ENCODE assay signal across 9 mouse cellular contexts in genomic region chr15:83089429-83089605, GRCm38 (mm10). TPM values are rescaled to one million over a fixed set of nuclear protein-coding genes. Genes with fewer than 3 reads are reported as not detected.
DNase-seq lines count a peak whose midpoint lies in the region; ATAC-seq and TF ChIP-seq lines count a peak whose summit lies in the region.
"Had no signal": no experiment of that assay in that cellular context is flagged by ENCODE, and none has a peak within 500 bp of the region (broad histone marks: within the 10 kb centered on the region; RNA-seq: fewer than 3 reads in every experiment).

Gene Serhl (plus strand): TSS chr15:83089506.

- no peak within 1 kb of the TSS for H3K4me3 ChIP-seq in intestine, embryonic 15.5 days (replicated peaks)
- H3K4me3 ChIP-seq in myocyte = no peak within 1 kb of the TSS
- H3K4me3 ChIP-seq: megakaryocyte, embryonic 14.5 days had no signal

- 28% methylated on average over 7 of the region's 7 CpGs for WGBS in intestine, embryonic 15.5 days

- H3ac ChIP-seq in myocyte (ENCODE audit: control insufficient read depth, insufficient read length) = no peak within 1 kb of the TSS

- H3K4me1 ChIP-seq in intestine, embryonic 15.5 days (replicated peaks) = peaks cover 4% of the 10 kb centered on the region

- no peak for ATAC-seq in intestine, embryonic 15.5 days

- H3K79me2 ChIP-seq in myocyte (ENCODE audit: control insufficient read depth, insufficient read depth) = no peaks in the 10 kb centered on the region

- no peaks in the 10 kb centered on the region; the same call in 1 of the 2 replicates for H3K27me3 ChIP-seq in intestine, embryonic 15.5 days (replicated peaks)
- peaks cover 18% of the 10 kb centered on the region for H3K27me3 ChIP-seq in myocyte (ENCODE audit: control insufficient read depth, insufficient read depth, insufficient read length)

- DNase-seq in embryo, embryonic 11 days = peak; percentile 14
- DNase-seq in embryo, embryonic 10 days (ENCODE audit: low spot score) = no peak
- no peak for DNase-seq in adrenal gland, postnatal 14 days
- DNase-seq in gastrocnemius, postnatal 25 days = no peak
- no peak for DNase-seq in urinary bladder, postnatal 10 days (ENCODE audit: low spot score)
- DNase-seq in left cerebral cortex, postnatal 14 days (ENCODE audit: low spot score in 2 of 2) = no peak

- peak within 1 kb of the TSS; percentile 4 for H3K4me2 ChIP-seq in intestine, embryonic 15.5 days (replicated peaks)
- H3K4me2 ChIP-seq in myocyte (ENCODE audit: low read depth) = no peak within 1 kb of the TSS

- intact Hi-C loops in left cerebral cortex, postnatal 14 days (cut with DNase I) = no loop called here

- H3K9ac ChIP-seq in intestine, embryonic 15.5 days = no peak within 1 kb of the TSS

- H3K36me3 ChIP-seq in intestine, embryonic 15.5 days = no peaks in the 10 kb centered on the region
- H3K36me3 ChIP-seq in myocyte (ENCODE audit: control insufficient read depth, insufficient read depth) = no peaks in the 10 kb centered on the region

- no peak within 1 kb of the TSS for H3K27ac ChIP-seq in intestine, embryonic 15.5 days

- H3K9me3 ChIP-seq in intestine, embryonic 15.5 days = no peaks in the 10 kb centered on the region
- H3K9me3 ChIP-seq: megakaryocyte, embryonic 14.5 days had no signal

- TF ChIP-seq POLR2A in myocyte (IDR thresholded peaks at IDR 0.05; ENCODE audit: insufficient read length, low read depth) = no peak

TF ChIP-seq in myocyte, 11 proteins besides CTCF, POLR2A, EP300 and RAD21:
- no peak for TF ChIP-seq MYOD1 (IDR thresholded peaks at IDR 0.05; ENCODE audit: control insufficient read depth in 1 of 3, insufficient read length in 2 of 3, low read depth in 2 of 3)
- TF ChIP-seq POLR2AphosphoS2 (IDR thresholded peaks at IDR 0.05; ENCODE audit: insufficient read length, low read depth) = no peak
- no peak for TF ChIP-seq MAX (IDR thresholded peaks at IDR 0.05; ENCODE audit: low read depth)
- TF ChIP-seq USF1 (IDR thresholded peaks at IDR 0.05; ENCODE audit: low read depth) = no peak
- TF ChIP-seq REST (IDR thresholded peaks at IDR 0.05; ENCODE audit: insufficient read depth, insufficient read length) = no peak
- no peak for TF ChIP-seq SRF (IDR thresholded peaks at IDR 0.05; ENCODE audit: control insufficient read depth, insufficient read length, low read depth)
- no peak for TF ChIP-seq TCF12 (IDR thresholded peaks at IDR 0.05; ENCODE audit: insufficient read depth, poor library complexity, severe bottlenecking)
- TF ChIP-seq TCF3 (IDR thresholded peaks at IDR 0.05; ENCODE audit: insufficient read length, low read depth) = no peak

RNA-seq across cellular contexts. Expression of gene Serhl, which starts in this region (rescaled TPM):
- total RNA-seq in adrenal gland, postnatal 14 days (2021) = 53.8 and 63.2 TPM in 2 replicates
- 10 to 100 TPM; 27.0 to 28.4 TPM for total RNA-seq in gastrocnemius, postnatal 25 days (2021)
- 56.3 and 61.7 TPM in 2 replicates for polyA plus RNA-seq in intestine, embryonic 15.5 days (2015; fragmentation: Nextera tagmentation; extraction: Ambion mirVana)
- 33.7 TPM for polyA plus RNA-seq in myocyte (2012; fragmentation: generic; extraction: Trizol)
- total RNA-seq in left cerebral cortex, postnatal 14 days (2021) = 1 to 10 TPM; 8.9 to 9.9 TPM
